Mouse (Mus musculus): ENCODE data around the gene Gng8. TPM values are rescaled to one million over a fixed set of nuclear protein-coding genes. Genes with fewer than 3 reads are reported as not detected.
A peak's percentile ranks its signal among the peaks of the same experiment; 100 is the strongest.

Gng8 gene
- total and polyA plus RNA-seq, 3 experiments, result 0.39 to 2.2 TPM; not detected in 1

DNA sequence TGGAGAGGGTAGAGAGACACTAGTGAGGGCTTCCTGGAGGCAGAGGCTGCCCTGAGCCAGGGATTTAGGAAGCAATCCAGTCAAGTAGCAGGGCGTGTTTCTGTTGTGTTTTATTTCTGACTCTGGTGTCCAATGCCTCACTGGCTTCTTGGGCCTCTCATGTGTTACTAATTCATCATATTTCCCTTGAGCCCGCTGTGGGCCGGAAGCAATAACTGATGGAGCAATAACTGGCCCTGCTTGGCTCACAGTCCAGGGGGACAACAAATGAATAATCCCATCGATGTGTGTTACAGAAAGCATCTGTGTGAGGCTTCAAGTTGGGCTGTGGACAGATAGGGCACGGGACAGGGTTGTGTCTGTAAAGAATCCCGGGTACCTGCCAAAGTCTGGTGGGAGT is 20.8 kb downstream of the Gng8 start:
- H3K27ac ChIP-seq (ENCODE audit: control insufficient read depth, low read depth, low read length), result no peak overlapping the region
- H3K27me3 ChIP-seq (ENCODE audit: control insufficient read depth in 1 of 2, insufficient read depth in 2 of 2, low read length in 2 of 2), result no peaks in the 10 kb centered on the region
- no peaks in the 10 kb centered on the region for H3K9me3 ChIP-seq (replicated peaks; ENCODE audit: insufficient read depth, low read length)
- peaks cover 0 to 20% of the 10 kb centered on the region in 2 experiments for H3K36me3 ChIP-seq (ENCODE audit: control insufficient read depth in 1 of 2, insufficient read depth in 2 of 2, low read length in 2 of 2)
- no peak for DNase-seq (ENCODE audit: low read depth, low spot score)
- TF ChIP-seq ZKSCAN1 (IDR thresholded peaks at IDR 0.05; ENCODE audit: low read depth, low read length), result no peak
- TF ChIP-seq E2F4 (IDR thresholded peaks at IDR 0.05; ENCODE audit: borderline replicate concordance, low read depth, low read length), result no peak
- TF ChIP-seq MAFK (IDR thresholded peaks at IDR 0.05; ENCODE audit: borderline replicate concordance, low read depth, low read length), result no peak
- TF ChIP-seq MYC (IDR thresholded peaks at IDR 0.05; ENCODE audit: low read depth, low read length), result no peak
- TF ChIP-seq CHD1 (IDR thresholded peaks at IDR 0.05; ENCODE audit: low read depth, low read length), result no peak
- TF ChIP-seq NELFE (IDR thresholded peaks at IDR 0.05; ENCODE audit: low read depth, low read length), result no peak
- no peak for TF ChIP-seq TBP (IDR thresholded peaks at IDR 0.05; ENCODE audit: low read depth, low read length)
- no peak for TF ChIP-seq ZNF384 (IDR thresholded peaks at IDR 0.05; ENCODE audit: low read depth, low read length)
- no peak for TF ChIP-seq UBTF (IDR thresholded peaks at IDR 0.05; ENCODE audit: borderline replicate concordance, insufficient read depth, low read depth, low read length)
- no peak for TF ChIP-seq MAZ (IDR thresholded peaks at IDR 0.05; ENCODE audit: low read depth, low read length)
- TF ChIP-seq POLR2AphosphoS5 (IDR thresholded peaks at IDR 0.05; ENCODE audit: borderline replicate concordance, low read depth, low read length), result no peak
- TF ChIP-seq MEF2A (IDR thresholded peaks at IDR 0.05; ENCODE audit: extremely low read depth, insufficient replicate concordance, low read depth, low read length, poor library complexity, severe bottlenecking), result no peak
- no peak for TF ChIP-seq ZC3H11A (IDR thresholded peaks at IDR 0.05; ENCODE audit: low read depth, low read length)
- TF ChIP-seq TAL1 (IDR thresholded peaks at IDR 0.05; ENCODE audit: low read length), result no peak
- no peak overlapping the region for H3K9ac ChIP-seq (ENCODE audit: control insufficient read depth, low read depth, low read length, poor library complexity, severe bottlenecking)
- H3K4me3 ChIP-seq (ENCODE audit: control insufficient read depth in 1 of 2, insufficient read depth in 1 of 2, low read depth in 2 of 2, low read length in 2 of 2), result no peak overlapping the region
- peaks cover 17% of the 10 kb centered on the region for H3K79me2 ChIP-seq (ENCODE audit: control insufficient read depth, insufficient read depth, low read length, poor library complexity)
- peaks cover 2 to 27% of the 10 kb centered on the region in 2 experiments for H3K4me1 ChIP-seq (ENCODE audit: control insufficient read depth in 1 of 2, insufficient read depth in 2 of 2, low read length in 2 of 2)

DNA sequence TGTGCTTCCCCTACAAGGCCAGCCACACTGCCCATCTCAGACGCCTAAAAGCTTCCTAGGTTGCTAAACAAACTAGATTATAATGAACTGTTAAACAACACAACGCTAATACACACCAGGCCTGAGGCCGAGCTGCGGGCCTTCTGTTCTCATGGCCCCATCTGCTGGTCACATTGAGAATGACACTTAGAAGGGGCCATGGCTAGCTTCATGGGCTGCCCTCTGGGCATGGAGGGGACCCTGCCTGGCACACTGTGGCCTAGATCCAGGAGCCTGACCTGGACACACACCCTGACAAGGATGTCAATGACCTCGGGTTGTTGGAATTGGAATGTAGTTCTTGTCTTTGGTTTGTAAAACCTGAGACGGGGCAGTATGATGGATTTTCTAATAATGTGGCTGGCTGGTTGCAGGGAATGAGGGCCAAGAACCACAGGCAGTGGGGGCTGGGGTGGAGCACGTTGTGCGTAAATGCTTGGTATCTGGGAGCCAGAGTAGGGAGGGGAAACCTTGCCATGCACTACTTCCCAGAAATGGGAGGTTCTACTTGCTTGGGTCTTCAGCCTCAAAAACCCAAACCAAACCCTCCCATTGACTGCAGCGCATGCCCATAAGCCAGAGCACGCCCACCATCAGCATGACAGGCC is 22.3 kb downstream of the Gng8 start:
- TF ChIP-seq E2F4 (IDR thresholded peaks at IDR 0.05; ENCODE audit: borderline replicate concordance, low read depth, low read length), result no peak
- no peak for TF ChIP-seq ELF1 (IDR thresholded peaks at IDR 0.05; ENCODE audit: low read depth, low read length)
- TF ChIP-seq CHD2 (IDR thresholded peaks at IDR 0.05; ENCODE audit: low read length), result peak; percentile 21; the same call in 1 of the 2 replicates
- no peak for TF ChIP-seq NRF1 (IDR thresholded peaks at IDR 0.05; ENCODE audit: insufficient read depth, low read depth, low read length, poor library complexity, severe bottlenecking)
- TF ChIP-seq MYC (IDR thresholded peaks at IDR 0.05; ENCODE audit: low read depth, low read length), result 0 out of 2 replicates have a peak, but pooled peaks have one; percentile 32
- peak; percentile 84 to 95 (median 87) for TF ChIP-seq CTCF (IDR thresholded peaks at IDR 0.05 in 2 of 3, conservative IDR thresholded peaks at IDR 0.05 in 1 of 3; ENCODE audit: control insufficient read depth in 1 of 3, insufficient read depth in 1 of 3, low read depth in 2 of 3, low read length in 3 of 3, poor library complexity in 1 of 3, severe bottlenecking in 1 of 3)
- TF ChIP-seq TBP (IDR thresholded peaks at IDR 0.05; ENCODE audit: low read depth, low read length), result no peak
- no peak for TF ChIP-seq JUND (IDR thresholded peaks at IDR 0.05; ENCODE audit: low read depth, low read length)
- TF ChIP-seq ZNF384 (IDR thresholded peaks at IDR 0.05; ENCODE audit: low read depth, low read length), result no peak
- TF ChIP-seq RAD21 (IDR thresholded peaks at IDR 0.05; ENCODE audit: low read depth, low read length), result peak; percentile 88
- peak; percentile 73 for TF ChIP-seq ZC3H11A (IDR thresholded peaks at IDR 0.05; ENCODE audit: low read depth, low read length)
- TF ChIP-seq ZKSCAN1 (IDR thresholded peaks at IDR 0.05; ENCODE audit: low read depth, low read length), result no peak
- no peak for TF ChIP-seq CHD1 (IDR thresholded peaks at IDR 0.05; ENCODE audit: low read depth, low read length)
- TF ChIP-seq TCF12 (IDR thresholded peaks at IDR 0.05; ENCODE audit: low read depth, low read length), result no peak
- TF ChIP-seq SIN3A (IDR thresholded peaks at IDR 0.05; ENCODE audit: low read length), result peak; percentile 62
- TF ChIP-seq SMC3 (IDR thresholded peaks at IDR 0.05; ENCODE audit: low read depth, low read length), result peak; percentile 89
- Histone ChIP-seq H3K27me3 (ENCODE audit: control insufficient read depth in 1 of 2, insufficient read depth in 2 of 2, low read length in 2 of 2) (no peaks in the 10 kb centered on the region), H3K27ac (ENCODE audit: control insufficient read depth, low read depth, low read length) (no peak overlapping the region), H3K4me1 (ENCODE audit: control insufficient read depth in 1 of 2, insufficient read depth in 2 of 2, low read length in 2 of 2) (peaks cover 2 to 22% of the 10 kb centered on the region in 2 experiments), H3K79me2 (ENCODE audit: control insufficient read depth, insufficient read depth, low read length, poor library complexity) (peaks cover 6% of the 10 kb centered on the region; the same call in 1 of the 2 replicates), H3K9me3 (replicated peaks; ENCODE audit: insufficient read depth, low read length) (no peaks in the 10 kb centered on the region), H3K9ac (ENCODE audit: control insufficient read depth, low read depth, low read length, poor library complexity, severe bottlenecking) (peak overlapping the region; percentile 42), H3K4me3 (ENCODE audit: control insufficient read depth in 1 of 2, insufficient read depth in 1 of 2, low read depth in 2 of 2, low read length in 2 of 2) (no peak overlapping the region), H3K36me3 (ENCODE audit: control insufficient read depth in 1 of 2, insufficient read depth in 2 of 2, low read length in 2 of 2) (peaks cover 0 to 16% of the 10 kb centered on the region in 2 experiments)
- peak; percentile 82 for DNase-seq (ENCODE audit: low read depth, low spot score)

Data from MEL (cell line).